Mouse (Mus musculus) limb, embryonic 14.5 days (tissue): ENCODE data around the gene Ablim1. TPM values are rescaled to one million over a fixed set of nuclear protein-coding genes. Genes with fewer than 3 reads are reported as not detected.

Experiments used
- ATAC-seq: fragments of 200-750 bp; cut with Nextera tagmentation; 2 replicates; pipeline ENCODE4 v1.8.0; 2017; ENCODE audit warnings: low read depth, moderate number of reproducible peaks, moderate TSS enrichment; ENCODE audit not compliant: low FRiP score
- DNase-seq: peaks from one replicate; pipeline ENCODE4 v3.0.0-alpha.2; 2015; ENCODE audit warnings: low spot score
- H3K27ac ChIP-seq: fragments of 300-500 bp; sonication (generic); replicated peaks from 2 replicates; pipeline ENCODE4 v1.5.1; 2014; ENCODE audit warnings: low read depth, mild to moderate bottlenecking, low read length, moderate library complexity, mixed read lengths
- H3K27me3 ChIP-seq: fragments of 300-500 bp; sonication (generic); 2 replicates; pipeline ENCODE4 v1.6.1; 2014; ENCODE audit warnings: low read length, mixed read lengths; ENCODE audit not compliant: control insufficient read depth, insufficient read depth
- H3K36me3 ChIP-seq: fragments of 300-500 bp; sonication (generic); 2 replicates; pipeline ENCODE4 v1.6.1; 2014; ENCODE audit warnings: mild to moderate bottlenecking, low read length, moderate library complexity, mixed read lengths; ENCODE audit not compliant: control insufficient read depth, insufficient read depth
- H3K4me1 ChIP-seq: fragments of 300-500 bp; sonication (generic); 2 replicates; pipeline ENCODE4 v1.6.1; 2014; ENCODE audit warnings: antibody characterized with exemption, low read length, mixed read lengths; ENCODE audit not compliant: control insufficient read depth, insufficient read depth
- H3K4me2 ChIP-seq: fragments of 300-500 bp; sonication (generic); replicated peaks from 2 replicates; pipeline ENCODE4 v1.6.1; 2014; ENCODE audit warnings: low read depth, mild to moderate bottlenecking, low read length, moderate library complexity; ENCODE audit not compliant: severe bottlenecking
- H3K4me3 ChIP-seq: fragments of 300-500 bp; sonication (generic); replicated peaks from 2 replicates; pipeline ENCODE4 v1.5.1; 2014; ENCODE audit warnings: low read length
- H3K9ac ChIP-seq: fragments of 300-500 bp; sonication (generic); 2 replicates; pipeline ENCODE4 v1.6.1; 2014; ENCODE audit warnings: mild to moderate bottlenecking, low read depth, low read length, moderate library complexity; ENCODE audit not compliant: severe bottlenecking
- H3K9me3 ChIP-seq: fragments of 300-500 bp; sonication (generic); 2 replicates; pipeline ENCODE4 v1.6.1; 2016; ENCODE audit warnings: low read length; ENCODE audit not compliant: control insufficient read depth
- POLR2A ChIP-seq: fragments of 200-500 bp; IDR thresholded peaks from 2 replicates; pipeline ENCODE4 v1.8.0; 2012; ENCODE audit warnings: inconsistent platforms, mild to moderate bottlenecking, moderate library complexity, borderline replicate concordance; ENCODE audit not compliant: insufficient read depth, insufficient read length; ENCODE audit errors: extremely low read depth
- WGBS: fragments of 180-500 bp; shearing (Covaris S2); extraction: QIAGEN DNeasy Blood & Tissue Kit; methylation state at CpG from one replicate; pipeline ENCODE4 v1.1.7; 2014; 5-methylcytosine and 5-hydroxymethylcytosine counted together
- polyA plus RNA-seq, 2 experiments: library from polyadenylated mRNA; depleted of rRNA in 1 of 2; stranded (reverse) in 1 of 2; unstranded in 1 of 2; fragments of >200 nt; fragmentation: Nextera tagmentation in 1 of 2; extraction: Ambion mirVana in 1 of 2; gene quantifications; 2 replicates each; pipeline versions ENCODE4 v1.2.1 to v1.2.3; 2012 to 2014

The Ablim1 gene
- polyA plus RNA-seq, 2 experiments, result 30.6 to 76.9 TPM

DNA sequence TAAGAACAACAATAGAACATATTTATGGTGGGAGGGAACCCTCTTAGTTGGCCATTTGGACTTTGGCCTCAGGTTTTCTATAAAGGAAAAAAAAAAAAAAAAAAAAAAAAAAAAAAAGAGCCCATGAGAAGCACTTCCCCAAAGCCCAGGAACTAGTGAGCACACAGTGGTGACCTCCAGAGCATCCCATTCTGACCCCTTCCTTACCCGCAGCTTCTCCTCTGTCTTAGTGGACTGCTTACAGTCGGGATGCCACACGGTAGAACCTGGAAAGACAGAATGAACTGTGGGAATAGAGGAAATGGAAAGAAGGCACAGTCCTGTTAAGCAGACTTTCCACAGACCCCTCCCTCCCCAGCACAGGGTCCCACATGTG lies 235.1 kb downstream of the Ablim1 start:
- Histone ChIP-seq H3K9ac (no peak overlapping the region), H3K4me2 (no peak overlapping the region), H3K27ac (no peak overlapping the region), H3K4me1 (peaks cover 46% of the 10 kb centered on the region), H3K27me3 (no peaks in the 10 kb centered on the region), H3K36me3 (no peaks in the 10 kb centered on the region), H3K9me3 (no peaks in the 10 kb centered on the region), H3K4me3 (no peak overlapping the region)
- 95% methylated on average over 3 of the region's 3 CpGs for WGBS
- no peak for TF ChIP-seq POLR2A
- DNase-seq, result no peak
- ATAC-seq, result no peak

DNA sequence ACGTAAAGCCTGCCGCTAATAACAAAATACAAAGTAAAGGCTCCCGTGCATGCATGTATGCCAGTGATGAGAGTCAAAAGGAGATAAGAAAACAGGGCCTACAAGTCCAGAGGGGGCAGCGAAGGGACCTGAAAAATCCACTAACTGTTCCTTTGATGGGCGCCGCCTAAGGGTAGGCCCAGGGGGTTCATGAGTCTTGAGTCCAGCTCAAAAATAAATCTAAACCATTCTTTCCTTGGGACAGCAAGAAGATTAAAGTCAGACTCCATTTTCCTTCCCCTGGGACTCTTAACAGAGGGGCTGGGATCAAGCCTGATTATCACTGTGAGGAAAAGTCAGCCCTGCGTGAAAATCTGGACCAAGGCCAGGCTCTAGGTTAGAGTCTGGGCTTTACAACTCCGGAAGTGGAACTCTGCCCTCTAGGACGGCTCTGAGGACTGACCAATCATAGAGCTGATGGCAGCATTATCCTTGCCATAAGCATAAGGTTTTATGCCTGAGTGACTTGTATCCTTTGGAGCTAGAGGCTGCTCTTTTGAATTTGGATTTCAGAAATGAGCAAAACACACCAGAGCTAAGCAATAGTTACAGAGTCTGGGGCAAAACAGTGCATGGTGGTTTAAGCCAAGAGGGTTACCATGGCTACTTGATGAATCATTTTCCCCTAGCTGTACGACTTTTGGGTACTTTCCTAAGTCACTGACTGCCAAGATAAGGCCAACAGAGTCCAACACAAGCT lies 235.7 kb downstream of the Ablim1 start:
- no peak for TF ChIP-seq POLR2A
- ATAC-seq (0 out of 2 replicates have a peak, but pooled peaks have one; percentile 11), DNase-seq (peak; percentile 66)
- no peak overlapping the region for H3K9ac ChIP-seq
- H3K36me3 ChIP-seq, result no peaks in the 10 kb centered on the region
- H3K4me3 ChIP-seq, result no peak overlapping the region
- peaks cover 46% of the 10 kb centered on the region for H3K4me1 ChIP-seq
- H3K27me3 ChIP-seq, result no peaks in the 10 kb centered on the region
- H3K4me2 ChIP-seq, result no peak overlapping the region
- peak overlapping the region; percentile 52; the same call in 1 of the 2 replicates for H3K27ac ChIP-seq
- H3K9me3 ChIP-seq, result no peaks in the 10 kb centered on the region
- WGBS, result 44% methylated on average over 10 of the region's 10 CpGs

DNA sequence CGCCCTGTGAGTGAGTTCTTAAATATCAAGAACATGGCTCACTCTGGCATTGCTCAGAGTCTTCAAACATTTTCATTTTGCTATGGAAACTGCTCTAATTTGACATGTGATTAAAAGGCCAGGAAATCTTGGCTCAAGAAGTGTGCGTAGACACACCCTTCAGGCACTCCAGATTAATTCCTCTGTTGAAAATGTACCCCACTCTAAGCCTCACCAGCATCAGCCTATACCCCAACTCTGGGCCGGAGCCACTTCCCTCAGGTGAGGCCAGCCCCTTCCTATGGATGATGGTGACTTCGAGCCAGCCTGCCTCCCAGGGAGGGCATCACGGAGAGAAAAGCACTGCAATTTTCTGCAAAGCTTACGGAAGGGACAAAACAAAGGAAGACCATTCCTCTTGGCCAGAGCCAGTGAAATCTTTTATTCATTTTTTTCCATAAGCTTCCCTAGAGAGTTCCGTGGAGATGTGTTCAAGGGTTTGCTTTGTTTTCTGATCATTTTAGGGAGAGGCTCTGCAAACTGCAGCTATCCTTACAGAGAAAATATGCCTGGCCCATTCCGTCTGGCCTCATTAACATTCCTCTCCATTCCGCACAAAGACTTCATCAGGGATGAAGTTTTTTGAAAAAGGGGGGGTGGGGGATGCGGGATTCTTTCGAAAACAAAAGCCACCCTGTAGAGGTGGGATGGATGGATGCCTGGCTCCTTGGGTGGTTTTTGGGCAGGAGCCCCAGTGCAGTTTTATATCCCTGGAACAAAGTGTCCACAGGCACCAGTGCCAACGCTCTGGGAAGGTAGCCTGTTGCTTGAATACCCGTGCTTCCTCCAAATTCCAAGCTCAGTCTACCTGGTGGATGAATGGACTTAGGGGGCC lies 236.7 kb downstream of the Ablim1 start:
- Histone ChIP-seq H3K36me3 (no peaks in the 10 kb centered on the region), H3K27me3 (no peaks in the 10 kb centered on the region), H3K9ac (no peak overlapping the region), H3K4me2 (no peak overlapping the region), H3K27ac (peak overlapping the region; percentile 77), H3K9me3 (no peaks in the 10 kb centered on the region), H3K4me1 (peaks cover 45% of the 10 kb centered on the region), H3K4me3 (no peak overlapping the region)
- DNase-seq, result peak; percentile 40
- TF ChIP-seq POLR2A, result no peak
- ATAC-seq, result peak; percentile 24
- WGBS, result 45% methylated on average over 13 of the region's 13 CpGs

DNA sequence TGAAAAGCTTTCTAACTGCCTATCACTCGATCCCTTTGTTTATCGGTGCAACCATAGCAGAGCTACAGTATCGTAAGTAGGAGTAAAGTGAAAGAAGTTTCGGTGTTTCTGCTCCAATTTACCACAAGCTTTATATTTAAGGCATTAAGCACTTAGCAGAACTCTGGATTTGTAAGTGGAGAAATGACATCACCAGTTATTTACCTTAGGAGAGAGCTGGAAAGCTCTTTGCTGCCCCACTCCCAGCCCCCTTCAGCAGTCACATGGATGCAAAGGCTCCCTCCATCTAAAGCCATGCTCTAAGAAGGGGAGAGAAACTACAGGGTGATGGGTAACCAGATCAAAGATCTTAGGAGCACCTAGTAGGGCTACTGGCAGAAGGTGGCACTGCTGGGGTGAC lies 241.3 kb downstream of the Ablim1 start:
- H3K36me3 ChIP-seq, result no peaks in the 10 kb centered on the region
- no peak overlapping the region for H3K4me3 ChIP-seq
- ATAC-seq (no peak), DNase-seq (no peak)
- WGBS, result 86% methylated on average over 4 of the region's 4 CpGs
- no peak overlapping the region for H3K27ac ChIP-seq
- peaks cover 29% of the 10 kb centered on the region for H3K4me1 ChIP-seq
- H3K4me2 ChIP-seq, result no peak overlapping the region
- no peak overlapping the region for H3K9ac ChIP-seq
- no peaks in the 10 kb centered on the region for H3K9me3 ChIP-seq
- H3K27me3 ChIP-seq, result no peaks in the 10 kb centered on the region
- TF ChIP-seq POLR2A, result no peak

DNA sequence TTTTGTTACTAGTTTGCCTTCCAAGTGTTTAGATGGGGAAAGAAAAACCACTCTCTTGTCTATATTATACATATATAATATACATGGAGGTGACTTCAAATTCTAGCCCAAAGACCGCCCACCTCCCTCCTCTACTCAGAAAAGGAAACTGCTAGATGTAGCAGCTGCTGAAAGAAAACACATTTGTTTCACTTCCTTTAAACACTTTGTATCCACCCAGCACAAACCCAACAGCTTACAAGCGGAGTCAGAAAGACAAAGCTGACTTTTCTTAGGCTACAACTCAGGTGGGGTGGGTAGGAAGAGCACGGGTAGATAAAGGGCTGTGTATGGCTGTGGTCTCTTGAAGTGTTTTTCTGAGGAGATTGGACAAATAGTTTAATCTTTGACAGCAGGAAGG lies 242.0 kb downstream of the Ablim1 start:
- no peak for DNase-seq

More for the DNA sequence above, 242.0 kb downstream of the Ablim1 start:
- Histone ChIP-seq H3K4me2 (no peak overlapping the region), H3K9me3 (no peaks in the 10 kb centered on the region), H3K27me3 (no peaks in the 10 kb centered on the region), H3K4me1 (peaks cover 23% of the 10 kb centered on the region), H3K27ac (no peak overlapping the region), H3K4me3 (no peak overlapping the region), H3K36me3 (no peaks in the 10 kb centered on the region), H3K9ac (no peak overlapping the region)
- 83% methylated on average over 3 of the region's 3 CpGs for WGBS
- TF ChIP-seq POLR2A, result no peak
- no peak for ATAC-seq
